Mouse (Mus musculus): ENCODE data around the gene Hist1h4n.
"Not testable (repeated sequence)": the region's sequence is repeated elsewhere in the genome, so short reads cannot be mapped to it uniquely, and the experiment has no call there.

Gene Hist1h4n

GRCm38 (mm10) chr13:21783734-21784161, 48.2 kb downstream of the Hist1h4n start:
- Histone ChIP-seq H3K27me3 (ENCODE audit: insufficient read depth, low read length) (no peaks in the 10 kb centered on the region), H3K36me3 (ENCODE audit: insufficient read depth, low read length) (no peaks in the 10 kb centered on the region), H3K4me3 (replicated peaks; ENCODE audit: low read length) (peak overlapping the region; percentile 73), H3K9me3 (ENCODE audit: low read length) (no peaks in the 10 kb centered on the region), H3K4me1 (replicated peaks; ENCODE audit: low read depth, low read length) (peaks cover 58% of the 10 kb centered on the region)
- peak; percentile 42; the same call in 1 of the 2 replicates for TF ChIP-seq NANOG (IDR thresholded peaks at IDR 0.05; ENCODE audit: borderline replicate concordance, low read length)
- no peak for TF ChIP-seq POU5F1 (IDR thresholded peaks at IDR 0.05; ENCODE audit: borderline replicate concordance, low read length)
- no peak for TF ChIP-seq CTCF (conservative IDR thresholded peaks at IDR 0.05; ENCODE audit: low read length)

GRCm38 (mm10) chr13:21783255-21783617, 48.8 kb downstream of the Hist1h4n start, which contains the start of gene Hist1h3i:
Hist1h3i (minus strand) TSS chr13:21783370.
- Histone ChIP-seq H3K27me3 (ENCODE audit: insufficient read depth, low read length) (no peaks in the 10 kb centered on the region), H3K4me3 (replicated peaks; ENCODE audit: low read length) (peak within 1 kb of the TSS; percentile 73), H3K9me3 (ENCODE audit: low read length) (no peaks in the 10 kb centered on the region), H3K4me1 (replicated peaks; ENCODE audit: low read depth, low read length) (peaks cover 58% of the 10 kb centered on the region), H3K36me3 (ENCODE audit: insufficient read depth, low read length) (no peaks in the 10 kb centered on the region)
- TF ChIP-seq CTCF (conservative IDR thresholded peaks at IDR 0.05; ENCODE audit: low read length) (no peak), POU5F1 (IDR thresholded peaks at IDR 0.05; ENCODE audit: borderline replicate concordance, low read length) (no peak), NANOG (IDR thresholded peaks at IDR 0.05; ENCODE audit: borderline replicate concordance, low read length) (no peak)

- not testable (repeated sequence) for H3K27me3 ChIP-seq (ENCODE audit: insufficient read depth, low read length); H3K9me3 ChIP-seq (ENCODE audit: low read length); H3K36me3 ChIP-seq (ENCODE audit: insufficient read depth, low read length)
- Histone ChIP-seq H3K4me3 (replicated peaks; ENCODE audit: low read length) (peak overlapping the region; percentile 73), H3K4me1 (replicated peaks; ENCODE audit: low read depth, low read length) (peaks cover 58% of the 10 kb centered on the region)
These were observed 49.4 kb downstream of the Hist1h4n start for GRCm38 (mm10) chr13:21782361-21783254.
